Comparison of ENCODE assay signal across 10 mouse cellular contexts in genomic region chr1:90228323-90228697, GRCm38 (mm10). TPM values are rescaled to one million over a fixed set of nuclear protein-coding genes. Genes with fewer than 3 reads are reported as not detected.
DNase-seq lines count a peak whose midpoint lies in the region; ATAC-seq and TF ChIP-seq lines count a peak whose summit lies in the region.
"Had no signal": no experiment of that assay in that cellular context is flagged by ENCODE, and none has a peak within 500 bp of the region (broad histone marks: within the 10 kb centered on the region; RNA-seq: fewer than 3 reads in every experiment).

No protein-coding gene starts in this region.

- H3K4me3 ChIP-seq in hindbrain, embryonic 10.5 days, result no peak overlapping the region
- no peak overlapping the region for H3K4me3 ChIP-seq in hindbrain, embryonic 11.5 days (ENCODE audit: low read depth, low read length)
- no peak overlapping the region for H3K4me3 ChIP-seq in forebrain, embryonic 14.5 days (ENCODE audit: low read depth, low read length)
- H3K4me3 ChIP-seq in limb, embryonic 14.5 days (replicated peaks; ENCODE audit: low read length), result no peak overlapping the region
- H3K4me3 ChIP-seq in intestine, embryonic 15.5 days (replicated peaks), result no peak overlapping the region
- H3K4me3 ChIP-seq: erythroblast, embryonic 14.5 days had no signal

- no peak for ATAC-seq in hindbrain, embryonic 11.5 days (ENCODE audit: low FRiP score)
- peak; percentile 78 for ATAC-seq in forebrain, embryonic 14.5 days
- ATAC-seq in limb, embryonic 14.5 days (ENCODE audit: low FRiP score, low read depth), result no peak
- no peak for ATAC-seq in intestine, embryonic 15.5 days

- DNase-seq in hindbrain, embryonic 10.5 days (ENCODE audit: low spot score), result no peak
- DNase-seq in hindbrain, embryonic 11.5 days (ENCODE audit: low spot score), result no peak
- DNase-seq in brain, embryonic 14.5 days (ENCODE audit: low read depth), result peak; percentile 89
- peak; percentile 76 for DNase-seq in forebrain, embryonic 14.5 days (ENCODE audit: low spot score)
- peak; percentile 33 for DNase-seq in limb, embryonic 14.5 days (ENCODE audit: low spot score)
- DNase-seq in layer of hippocampus, adult 9-11 months, result no peak
- DNase-seq in urinary bladder, postnatal 14 days (ENCODE audit: low spot score), result no peak
- DNase-seq: kidney, adult 9 months had no signal

- H3K9me3 ChIP-seq in hindbrain, embryonic 10.5 days, result no peaks in the 10 kb centered on the region
- H3K9me3 ChIP-seq in hindbrain, embryonic 11.5 days (ENCODE audit: control insufficient read depth, low read length), result no peaks in the 10 kb centered on the region
- H3K9me3 ChIP-seq in forebrain, embryonic 14.5 days (replicated peaks; ENCODE audit: control insufficient read depth, low read length), result no peaks in the 10 kb centered on the region
- no peaks in the 10 kb centered on the region for H3K9me3 ChIP-seq in limb, embryonic 14.5 days (ENCODE audit: control insufficient read depth, low read length)
- H3K9me3 ChIP-seq in intestine, embryonic 15.5 days, result no peaks in the 10 kb centered on the region

- H3K27me3 ChIP-seq in hindbrain, embryonic 10.5 days (ENCODE audit: insufficient read depth, poor library complexity, severe bottlenecking), result 0 out of 2 replicates have a peak, but pooled peaks cover 5% of the 10 kb centered on the region
- H3K27me3 ChIP-seq in hindbrain, embryonic 11.5 days (ENCODE audit: control insufficient read depth, insufficient read depth, low read length), result no peaks in the 10 kb centered on the region
- H3K27me3 ChIP-seq in forebrain, embryonic 14.5 days (replicated peaks; ENCODE audit: control insufficient read depth, insufficient read depth, low read length), result no peaks in the 10 kb centered on the region
- no peaks in the 10 kb centered on the region for H3K27me3 ChIP-seq in limb, embryonic 14.5 days (ENCODE audit: control insufficient read depth, insufficient read depth, low read length)
- H3K27me3 ChIP-seq in intestine, embryonic 15.5 days (replicated peaks), result no peaks in the 10 kb centered on the region

- no peaks in the 10 kb centered on the region for H3K36me3 ChIP-seq in hindbrain, embryonic 10.5 days
- H3K36me3 ChIP-seq in hindbrain, embryonic 11.5 days (ENCODE audit: control insufficient read depth, insufficient read depth, low read length), result no peaks in the 10 kb centered on the region
- no peaks in the 10 kb centered on the region for H3K36me3 ChIP-seq in forebrain, embryonic 14.5 days (ENCODE audit: control insufficient read depth, insufficient read depth, low read length)
- H3K36me3 ChIP-seq in limb, embryonic 14.5 days (ENCODE audit: control insufficient read depth, insufficient read depth, low read length), result no peaks in the 10 kb centered on the region
- no peaks in the 10 kb centered on the region for H3K36me3 ChIP-seq in intestine, embryonic 15.5 days

- TF ChIP-seq CTCF in brain, embryonic 14.5 days (IDR thresholded peaks at IDR 0.05; ENCODE audit: borderline replicate concordance, extremely low read depth, insufficient read depth, insufficient read length), result no peak

- peaks cover 46% of the 10 kb centered on the region for H3K4me1 ChIP-seq in hindbrain, embryonic 10.5 days (replicated peaks)
- H3K4me1 ChIP-seq in hindbrain, embryonic 11.5 days (replicated peaks; ENCODE audit: control insufficient read depth, insufficient read depth, low read length), result no peaks in the 10 kb centered on the region; the same call in 1 of the 2 replicates
- H3K4me1 ChIP-seq in forebrain, embryonic 14.5 days (ENCODE audit: control insufficient read depth, insufficient read depth, low read length), result peaks cover 15% of the 10 kb centered on the region
- peaks cover 50% of the 10 kb centered on the region for H3K4me1 ChIP-seq in limb, embryonic 14.5 days (ENCODE audit: control insufficient read depth, insufficient read depth, low read length)
- 0 out of 2 replicates have a peak, but pooled peaks cover 15% of the 10 kb centered on the region for H3K4me1 ChIP-seq in intestine, embryonic 15.5 days (replicated peaks)

- no peak for TF ChIP-seq POLR2A in brain, embryonic 14.5 days (IDR thresholded peaks at IDR 0.05; ENCODE audit: borderline replicate concordance, extremely low read depth, insufficient read depth, insufficient read length, poor library complexity, severe bottlenecking)
- TF ChIP-seq POLR2A in limb, embryonic 14.5 days (IDR thresholded peaks at IDR 0.05; ENCODE audit: borderline replicate concordance, extremely low read depth, insufficient read depth, insufficient read length), result no peak

- H3K27ac ChIP-seq in hindbrain, embryonic 10.5 days, result peak overlapping the region; percentile 59; the same call in 1 of the 2 replicates
- H3K27ac ChIP-seq in hindbrain, embryonic 11.5 days (ENCODE audit: low read depth, low read length), result no peak overlapping the region
- H3K27ac ChIP-seq in forebrain, embryonic 14.5 days (ENCODE audit: low read depth, low read length), result no peak overlapping the region
- no peak overlapping the region for H3K27ac ChIP-seq in limb, embryonic 14.5 days (replicated peaks; ENCODE audit: low read depth, low read length)
- no peak overlapping the region for H3K27ac ChIP-seq in intestine, embryonic 15.5 days

- H3K9ac ChIP-seq in hindbrain, embryonic 11.5 days (ENCODE audit: low read depth, low read length), result no peak overlapping the region
- no peak overlapping the region for H3K9ac ChIP-seq in forebrain, embryonic 14.5 days (ENCODE audit: low read length)
- H3K9ac ChIP-seq in limb, embryonic 14.5 days (ENCODE audit: low read depth, low read length, severe bottlenecking), result no peak overlapping the region
- H3K9ac ChIP-seq in intestine, embryonic 15.5 days, result no peak overlapping the region

- no peak overlapping the region for H3K4me2 ChIP-seq in hindbrain, embryonic 11.5 days (replicated peaks; ENCODE audit: low read depth, low read length)
- no peak overlapping the region for H3K4me2 ChIP-seq in forebrain, embryonic 14.5 days (ENCODE audit: low read length)
- no peak overlapping the region for H3K4me2 ChIP-seq in limb, embryonic 14.5 days (replicated peaks; ENCODE audit: low read depth, low read length, severe bottlenecking)
- no peak overlapping the region for H3K4me2 ChIP-seq in intestine, embryonic 15.5 days (replicated peaks)

- whole genome bisulfite sequencing in hindbrain, embryonic 10.5 days, result 72% methylated on average over 9 of the region's 9 CpGs
- WGBS in hindbrain, embryonic 11.5 days, result 61% methylated on average over 9 of the region's 9 CpGs
- 30% methylated on average over 9 of the region's 9 CpGs for WGBS in forebrain, embryonic 14.5 days
- 24% methylated on average over 9 of the region's 9 CpGs for WGBS in limb, embryonic 14.5 days
- 39% methylated on average over 9 of the region's 9 CpGs for WGBS in intestine, embryonic 15.5 days

RNA-seq across cellular contexts. Expression of gene Ackr3, which starts 24.5 kb away (rescaled TPM):
- polyA plus RNA-seq in hindbrain, embryonic 10.5 days (2016; fragmentation: Nextera tagmentation; extraction: Ambion mirVana), result 19.2 and 22.3 TPM in 2 replicates
- 25.7 and 29.6 TPM in 2 replicates for polyA plus RNA-seq in hindbrain, embryonic 11.5 days (2014; fragmentation: Nextera tagmentation; extraction: Ambion mirVana)
- 37.6 and 76.2 TPM in 2 replicates for polyA plus RNA-seq in brain, embryonic 14.5 days (2012; rRNA removed)
- 33.5 and 40.2 TPM in 2 replicates for polyA plus RNA-seq in forebrain, embryonic 14.5 days (2014; fragmentation: Nextera tagmentation; extraction: Ambion mirVana)
- 93.8 and 129 TPM in 2 replicates for polyA plus RNA-seq in limb, embryonic 14.5 days (2012; rRNA removed)
- 49.7 and 54.9 TPM in 2 replicates for polyA plus RNA-seq in limb, embryonic 14.5 days (2014; fragmentation: Nextera tagmentation; extraction: Ambion mirVana)
- polyA plus RNA-seq in intestine, embryonic 15.5 days (2015; fragmentation: Nextera tagmentation; extraction: Ambion mirVana), result 13.0 and 13.3 TPM in 2 replicates
- polyA plus RNA-seq: erythroblast, embryonic 14.5 days had no signal

Comparison
In these comparisons a context has a peak if more than half of its experiments do, and no peak if none do; other contexts are left out.
1. DNase-seq: peak in brain, embryonic 14.5 days (single experiment), forebrain, embryonic 14.5 days (single experiment) and limb, embryonic 14.5 days (single experiment); none in hindbrain, embryonic 10.5 days (single experiment), hindbrain, embryonic 11.5 days (single experiment), layer of hippocampus, adult 9-11 months (single experiment) and urinary bladder, postnatal 14 days (single experiment).